ENCODE assay signal across 8 mouse cellular contexts in the genomic region with DNA sequence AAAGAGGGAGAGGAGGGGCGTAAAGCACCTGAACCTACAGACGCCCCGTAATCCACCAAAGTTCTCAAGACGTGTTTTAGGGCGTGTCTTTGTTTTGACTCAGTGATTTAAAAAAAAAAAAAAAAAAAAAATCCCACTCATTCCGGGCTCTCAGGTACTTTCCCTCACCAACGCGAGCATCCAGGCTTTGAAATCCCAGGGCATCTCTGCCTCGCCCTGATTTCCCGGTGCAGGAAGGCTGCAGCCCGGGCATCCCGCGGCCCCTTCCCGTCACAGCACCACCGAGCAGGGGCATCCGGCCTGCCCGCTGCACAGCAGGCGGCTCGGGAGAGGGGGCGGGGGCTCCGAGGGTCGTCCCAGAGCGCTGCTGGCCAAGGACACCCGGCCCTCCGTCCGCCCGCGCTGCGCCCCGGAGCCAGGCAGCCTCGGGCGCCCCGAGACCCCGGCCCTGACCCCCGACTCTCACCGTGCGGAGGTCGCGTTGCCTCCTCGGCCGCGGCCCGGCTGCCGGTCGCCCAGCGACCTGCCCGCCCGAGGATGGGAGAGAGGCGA. TPM values are rescaled to one million over a fixed set of nuclear protein-coding genes. Genes with fewer than 3 reads are reported as not detected.
DNase-seq lines count a peak whose midpoint lies in the region; ATAC-seq and TF ChIP-seq lines count a peak whose summit lies in the region.

No protein-coding gene starts in this region.

- 1% methylated on average over 29 of the region's 49 CpGs for WGBS in embryonic facial prominence, embryonic 11.5 days
- under 1% methylated on average over 42 of the region's 49 CpGs for WGBS in intestine, embryonic 14.5 days
- WGBS in lung, adult 2 months = under 1% methylated on average over 49 of the region's 49 CpGs
- 1% methylated on average over 48 of the region's 49 CpGs for WGBS in olfactory bulb, adult 2 months

- no peaks in the 10 kb centered on the region for H3K9me3 ChIP-seq in embryonic facial prominence, embryonic 11.5 days (replicated peaks; ENCODE audit: control insufficient read depth, low read length)
- no peaks in the 10 kb centered on the region for H3K9me3 ChIP-seq in intestine, embryonic 14.5 days (ENCODE audit: control insufficient read depth, low read length)

- peak; percentile 86 for ATAC-seq in embryonic facial prominence, embryonic 11.5 days (replicated peaks; ENCODE audit: insufficient number of reproducible peaks, low FRiP score, low TSS enrichment, low read depth)
- ATAC-seq in intestine, embryonic 14.5 days (replicated peaks; ENCODE audit: low FRiP score, low TSS enrichment, low read depth) = peak; percentile 80

- peak overlapping the region; percentile 89 for H3K4me3 ChIP-seq in embryonic facial prominence, embryonic 11.5 days (ENCODE audit: low read depth, low read length)
- peak overlapping the region; percentile 69 for H3K4me3 ChIP-seq in intestine, embryonic 14.5 days (ENCODE audit: low read depth, low read length)
- H3K4me3 ChIP-seq in lung, adult 2 months (replicated peaks; ENCODE audit: extremely low read depth, low read depth, low read length) = peak overlapping the region; percentile 78
- H3K4me3 ChIP-seq in olfactory bulb, adult 2 months (ENCODE audit: insufficient read depth, low read depth, low read length) = peak overlapping the region; percentile 97

- H3K27me3 ChIP-seq in embryonic facial prominence, embryonic 11.5 days (ENCODE audit: control insufficient read depth, insufficient read depth, low read length) = no peaks in the 10 kb centered on the region
- no peaks in the 10 kb centered on the region for H3K27me3 ChIP-seq in intestine, embryonic 14.5 days (replicated peaks; ENCODE audit: control insufficient read depth, insufficient read depth, low read length)

- TF ChIP-seq POLR2A in lung, adult 2 months (IDR thresholded peaks at IDR 0.05; ENCODE audit: borderline replicate concordance, extremely low read depth, low read depth, low read length) = no peak
- no peak for TF ChIP-seq POLR2A in olfactory bulb, adult 2 months (IDR thresholded peaks at IDR 0.05; ENCODE audit: insufficient read depth, low read depth, low read length)

- no peaks in the 10 kb centered on the region for H3K4me1 ChIP-seq in embryonic facial prominence, embryonic 11.5 days (ENCODE audit: control insufficient read depth, insufficient read depth, low read length)
- H3K4me1 ChIP-seq in intestine, embryonic 14.5 days (replicated peaks; ENCODE audit: control insufficient read depth, insufficient read depth, low read length) = no peaks in the 10 kb centered on the region; the same call in 1 of the 2 replicates
- H3K4me1 ChIP-seq in lung, adult 2 months (ENCODE audit: control insufficient read depth, insufficient read depth, low read length) = peaks cover 5% of the 10 kb centered on the region; the same call in 1 of the 2 replicates
- H3K4me1 ChIP-seq in olfactory bulb, adult 2 months (ENCODE audit: control insufficient read depth, insufficient read depth, low read length) = peaks cover 7% of the 10 kb centered on the region

- peak overlapping the region; percentile 84 for H3K9ac ChIP-seq in embryonic facial prominence, embryonic 11.5 days (replicated peaks; ENCODE audit: low read length)
- H3K9ac ChIP-seq in intestine, embryonic 14.5 days (ENCODE audit: low read length) = peak overlapping the region; percentile 77

- H3K4me2 ChIP-seq in embryonic facial prominence, embryonic 11.5 days (ENCODE audit: low read depth, low read length) = peak overlapping the region; percentile 39
- peak overlapping the region; percentile 56 for H3K4me2 ChIP-seq in intestine, embryonic 14.5 days (ENCODE audit: low read length)

- H3K27ac ChIP-seq in embryonic facial prominence, embryonic 11.5 days (replicated peaks; ENCODE audit: low read depth, low read length) = peak overlapping the region; percentile 72
- H3K27ac ChIP-seq in intestine, embryonic 14.5 days (ENCODE audit: low read depth) = peak overlapping the region; percentile 76
- H3K27ac ChIP-seq in olfactory bulb, adult 2 months (ENCODE audit: insufficient read depth, low read depth, low read length) = peak overlapping the region; percentile 40; the same call in 1 of the 2 replicates

- no peak for TF ChIP-seq CTCF in lung, adult 2 months (IDR thresholded peaks at IDR 0.05; ENCODE audit: insufficient read depth, low read length)
- TF ChIP-seq CTCF in olfactory bulb, adult 2 months (IDR thresholded peaks at IDR 0.05; ENCODE audit: insufficient read depth, low read depth, low read length) = no peak

- peak; percentile 63 for DNase-seq in embryo, embryonic 11 days
- DNase-seq in embryo, embryonic 9.5 days (ENCODE audit: extremely low spot score) = no peak
- peak; percentile 72 for DNase-seq in CD4-positive helper T cell, adult 2 months (ENCODE audit: low read depth, low spot score)
- DNase-seq in embryonic facial prominence, embryonic 11.5 days (ENCODE audit: low spot score) = peak; percentile 57
- DNase-seq in intestine, embryonic 14.5 days (ENCODE audit: low spot score) = no peak
- DNase-seq in lung, adult 2 months = no peak
- DNase-seq in retina, postnatal 1 day = no peak

- H3K36me3 ChIP-seq in embryonic facial prominence, embryonic 11.5 days (replicated peaks; ENCODE audit: control insufficient read depth, insufficient read depth, low read depth, low read length) = no peaks in the 10 kb centered on the region
- no peaks in the 10 kb centered on the region for H3K36me3 ChIP-seq in intestine, embryonic 14.5 days (ENCODE audit: control insufficient read depth, insufficient read depth, low read length)

RNA-seq across cellular contexts. Expression of gene Ccser2, which starts 0.4 kb away (rescaled TPM):
- 34.5 and 39.0 TPM in 2 replicates for polyA plus RNA-seq in embryonic facial prominence, embryonic 11.5 days (2014; fragmentation: Nextera tagmentation; extraction: Ambion mirVana)
- polyA plus RNA-seq in intestine, embryonic 14.5 days (2014; fragmentation: Nextera tagmentation; extraction: Ambion mirVana) = 27.3 and 31.1 TPM in 2 replicates
- 25.9 and 38.0 TPM in 2 replicates for polyA plus RNA-seq in lung, adult 2 months (2012; rRNA removed)
- polyA plus RNA-seq in olfactory bulb, adult 2 months (2012; ENCODE audit: insufficient read depth, insufficient read length, low replicate concordance, missing spikeins) = not detected in 2 replicates

Comparison
In these comparisons a context has a peak if more than half of its experiments do, and no peak if none do; other contexts are left out.
1. DNase-seq: peak in embryo, embryonic 11 days (single experiment), CD4-positive helper T cell, adult 2 months (single experiment) and embryonic facial prominence, embryonic 11.5 days (single experiment); none in embryo, embryonic 9.5 days (single experiment), intestine, embryonic 14.5 days (single experiment), lung, adult 2 months (single experiment) and retina, postnatal 1 day (single experiment).
2. Peak in every context shown above with its lines, with median percentiles within 50 percentile points of each other: H3K27ac ChIP-seq and H3K4me3 ChIP-seq.